Comparison of ENCODE assay signal across 9 mouse cellular contexts in the genomic region with DNA sequence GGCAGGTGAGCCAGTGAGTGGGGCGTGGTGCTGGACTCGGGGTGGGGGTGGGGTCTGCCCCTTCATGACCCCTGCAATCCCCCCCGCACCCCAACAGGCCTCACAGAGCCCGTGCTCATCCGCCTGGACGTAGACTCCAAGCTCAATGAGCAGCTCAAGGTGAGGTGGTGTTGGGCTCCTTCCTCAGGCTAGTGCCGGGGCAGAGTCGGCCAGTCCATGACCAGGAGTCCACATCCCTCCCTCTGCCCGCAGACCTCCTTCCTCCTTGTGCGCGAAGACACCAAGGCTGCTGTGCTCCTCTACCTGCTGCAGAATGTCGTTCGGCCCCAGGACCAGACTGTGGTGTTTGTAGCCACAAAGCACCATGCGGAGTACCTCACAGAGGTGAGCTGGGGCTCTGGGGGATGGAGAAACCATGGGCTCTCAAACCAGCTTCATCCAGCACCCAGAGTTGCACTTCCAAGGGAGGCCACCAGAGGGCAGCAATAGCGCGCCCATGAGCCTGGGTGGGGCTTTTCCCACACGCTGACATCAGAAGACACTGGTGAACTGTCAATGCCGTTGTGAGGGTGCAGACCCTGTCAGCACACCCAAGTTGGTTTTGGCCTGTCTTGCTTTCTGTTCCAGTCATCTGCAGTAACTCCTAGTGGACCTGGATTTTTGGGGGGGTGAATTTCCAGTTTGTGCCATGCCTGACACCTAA. TPM values are rescaled to one million over a fixed set of nuclear protein-coding genes. Genes with fewer than 3 reads are reported as not detected.
DNase-seq lines count a peak whose midpoint lies in the region; ATAC-seq and TF ChIP-seq lines count a peak whose summit lies in the region.
"Had no signal": no experiment of that assay in that cellular context is flagged by ENCODE, and none has a peak within 500 bp of the region (broad histone marks: within the 10 kb centered on the region; RNA-seq: fewer than 3 reads in every experiment).

No protein-coding gene starts in this region.

- H3K4me1 ChIP-seq in forebrain, postnatal 0 days (ENCODE audit: insufficient read depth): no peaks in the 10 kb centered on the region
- H3K4me1 ChIP-seq in midbrain, embryonic 12.5 days: peaks cover 2% of the 10 kb centered on the region; the same call in 1 of the 2 replicates
- H3K4me1 ChIP-seq: lung, embryonic 15.5 days had no signal

- no peak overlapping the region for H3K4me2 ChIP-seq in forebrain, postnatal 0 days (ENCODE audit: low read depth)
- H3K4me2 ChIP-seq in midbrain, embryonic 12.5 days (replicated peaks): no peak overlapping the region
- H3K4me2 ChIP-seq: lung, embryonic 15.5 days had no signal

- peak; percentile 99 for TF ChIP-seq CTCF in forebrain, postnatal 0 days (IDR thresholded peaks at IDR 0.05; ENCODE audit: low read depth)

- H3K27me3 ChIP-seq in forebrain, postnatal 0 days (ENCODE audit: insufficient read depth, low read length): no peaks in the 10 kb centered on the region
- H3K27me3 ChIP-seq in midbrain, embryonic 12.5 days: no peaks in the 10 kb centered on the region
- H3K27me3 ChIP-seq: lung, embryonic 15.5 days had no signal

- H3K4me3 ChIP-seq in forebrain, postnatal 0 days (ENCODE audit: low read depth, low read length): no peak overlapping the region
- H3K4me3 ChIP-seq in midbrain, embryonic 12.5 days: no peak overlapping the region
- H3K4me3 ChIP-seq: lung, embryonic 15.5 days had no signal

- intact Hi-C loops in left cerebral cortex, postnatal 36 days (cut with DNase I): loop anchor here (1.0 to 10.0 kb wide), 3 partner anchors 28 to 124 kb away; partner anchors contain the start of genes Oas2 and Rasal1

- 69% methylated on average over 18 of the region's 18 CpGs for WGBS in forebrain, postnatal 0 days
- 70% methylated on average over 18 of the region's 18 CpGs for WGBS in midbrain, embryonic 12.5 days

- DNase-seq in cerebellum, adult 11 months: peak; percentile 69
- peak; percentile 73 for DNase-seq in cerebellum, adult 11-12 months
- peak; percentile 92 for DNase-seq in forebrain, postnatal 0 days
- DNase-seq in induced T-regulatory cell, adult 2 months (ENCODE audit: low read depth): peak; percentile 96
- peak; percentile 86 to 87 for DNase-seq in left cerebral cortex, postnatal 36 days (ENCODE audit: low spot score in 2 of 2)
- DNase-seq in right cerebral cortex, postnatal 36 days (ENCODE audit: low spot score in 2 of 2): peak; percentile 71 to 74

- H3K36me3 ChIP-seq in forebrain, postnatal 0 days (ENCODE audit: insufficient read depth): peaks cover 67% of the 10 kb centered on the region
- H3K36me3 ChIP-seq in midbrain, embryonic 12.5 days: peaks cover 100% of the 10 kb centered on the region

- H3K27ac ChIP-seq in forebrain, postnatal 0 days (ENCODE audit: low read depth, low read length): no peak overlapping the region
- no peak overlapping the region for H3K27ac ChIP-seq in midbrain, embryonic 12.5 days (replicated peaks)
- H3K27ac ChIP-seq: lung, embryonic 15.5 days had no signal

- ATAC-seq in cerebellum, adult (ENCODE audit: insufficient number of reproducible peaks, low FRiP score, low TSS enrichment): no peak
- peak; percentile 53 for ATAC-seq in forebrain, postnatal 0 days
- 0 out of 2 replicates have a peak, but pooled peaks have one; percentile 21 for ATAC-seq in midbrain, embryonic 12.5 days (ENCODE audit: low FRiP score, low read depth)

- H3K9ac ChIP-seq in forebrain, postnatal 0 days: no peak overlapping the region
- no peak overlapping the region for H3K9ac ChIP-seq in midbrain, embryonic 12.5 days (replicated peaks)
- H3K9ac ChIP-seq: lung, embryonic 15.5 days had no signal

- no peaks in the 10 kb centered on the region for H3K9me3 ChIP-seq in forebrain, postnatal 0 days (ENCODE audit: low read length)
- H3K9me3 ChIP-seq in midbrain, embryonic 12.5 days: no peaks in the 10 kb centered on the region
- H3K9me3 ChIP-seq: lung, embryonic 15.5 days had no signal

RNA-seq across cellular contexts. Expression of gene Ddx54, which starts 8.0 kb away (rescaled TPM):
- total RNA-seq in forebrain, postnatal 0 days (2014; rRNA removed): 43.9 and 46.0 TPM in 2 replicates
- 35.5 and 40.0 TPM in 2 replicates for polyA plus RNA-seq in forebrain, postnatal 0 days (2015; fragmentation: Nextera tagmentation; extraction: Ambion mirVana)
- 10 to 100 TPM; 36.9 to 43.1 TPM for total RNA-seq in left cerebral cortex, postnatal 36 days (2021)
- 51.8 and 53.0 TPM in 2 replicates for polyA plus RNA-seq in midbrain, embryonic 12.5 days (2016; fragmentation: Nextera tagmentation; extraction: Ambion mirVana)

RNA-seq across cellular contexts. Expression of gene Rita1, which starts 8.1 kb away (rescaled TPM):
- total RNA-seq in forebrain, postnatal 0 days (2014; rRNA removed): 24.1 and 36.5 TPM in 2 replicates
- polyA plus RNA-seq in forebrain, postnatal 0 days (2015; fragmentation: Nextera tagmentation; extraction: Ambion mirVana): 28.6 and 31.8 TPM in 2 replicates
- 10 to 100 TPM; 35.7 to 36.3 TPM for total RNA-seq in left cerebral cortex, postnatal 36 days (2021)
- polyA plus RNA-seq in midbrain, embryonic 12.5 days (2016; fragmentation: Nextera tagmentation; extraction: Ambion mirVana): 15.5 and 16.0 TPM in 2 replicates

RNA-seq across cellular contexts. Expression of gene Cfap73, which starts 13.5 kb away (rescaled TPM):
- total RNA-seq in forebrain, postnatal 0 days (2014; rRNA removed): 1.9 and 2.1 TPM in 2 replicates
- polyA plus RNA-seq in forebrain, postnatal 0 days (2015; fragmentation: Nextera tagmentation; extraction: Ambion mirVana): 0.68 and 1.2 TPM in 2 replicates
- total RNA-seq in left cerebral cortex, postnatal 36 days (2021): not detected
- polyA plus RNA-seq in midbrain, embryonic 12.5 days (2016; fragmentation: Nextera tagmentation; extraction: Ambion mirVana): not detected in 2 replicates

RNA-seq across cellular contexts. Expression of gene Rasal1, which starts 28.1 kb away (rescaled TPM):
- 25.9 and 36.8 TPM in 2 replicates for total RNA-seq in forebrain, postnatal 0 days (2014; rRNA removed)
- 14.0 and 20.0 TPM in 2 replicates for polyA plus RNA-seq in forebrain, postnatal 0 days (2015; fragmentation: Nextera tagmentation; extraction: Ambion mirVana)
- 10 to 100 TPM; 90.0 to 92.7 TPM for total RNA-seq in left cerebral cortex, postnatal 36 days (2021)
- polyA plus RNA-seq in midbrain, embryonic 12.5 days (2016; fragmentation: Nextera tagmentation; extraction: Ambion mirVana): not detected in 2 replicates

RNA-seq across cellular contexts. Expression of gene Iqcd, which starts 31.7 kb away (rescaled TPM):
- total RNA-seq in forebrain, postnatal 0 days (2014; rRNA removed): 1.4 and 2.0 TPM in 2 replicates
- 1.4 and 1.8 TPM in 2 replicates for polyA plus RNA-seq in forebrain, postnatal 0 days (2015; fragmentation: Nextera tagmentation; extraction: Ambion mirVana)
- total RNA-seq in left cerebral cortex, postnatal 36 days (2021): 1 to 10 TPM in 1 of 2 experiments, under 1 TPM in 1; 0.81 to 1.1 TPM
- polyA plus RNA-seq in midbrain, embryonic 12.5 days (2016; fragmentation: Nextera tagmentation; extraction: Ambion mirVana): 0.60 and 1.7 TPM in 2 replicates
